Mouse (Mus musculus): ENCODE measurements around the gene Pnp2. TPM values are rescaled to one million over a fixed set of nuclear protein-coding genes. Genes with fewer than 3 reads are reported as not detected.
"Not testable (repeated sequence)": the region's sequence is repeated elsewhere in the genome, so short reads cannot be mapped to it uniquely, and the experiment has no call there.

Gene Pnp2
- polyA plus RNA-seq (2016; fragmentation: Nextera tagmentation; extraction: Ambion mirVana) = 0.29 TPM in 1 of 2 replicates, not detected in the other

DNA sequence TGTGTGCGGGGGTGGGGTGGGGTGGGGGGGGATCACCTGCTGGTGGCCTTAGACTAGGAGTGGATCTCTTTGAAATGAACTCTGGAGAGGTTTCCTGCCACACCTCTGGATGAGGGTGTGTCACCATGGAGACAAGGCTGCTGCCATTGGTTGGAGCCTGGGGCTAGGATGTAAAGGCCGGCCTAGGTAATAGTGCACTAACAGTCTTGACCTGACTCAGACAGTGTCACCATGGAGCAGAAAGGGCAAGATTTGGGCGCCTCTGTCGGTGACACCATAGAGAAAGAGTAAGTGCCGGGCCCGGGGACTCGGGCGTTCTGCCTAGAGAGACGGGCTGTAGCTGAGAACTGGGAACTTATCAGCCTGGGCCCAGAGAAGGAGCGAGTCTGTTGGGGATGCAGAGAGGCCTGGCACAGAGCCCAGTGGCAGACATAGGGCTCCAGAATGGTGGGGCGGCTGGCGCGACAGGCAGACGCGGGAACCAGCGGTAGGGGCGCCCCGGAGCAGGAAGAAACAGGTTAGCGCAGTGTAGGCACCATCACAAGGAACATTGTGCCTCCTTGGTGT is at the start of gene Pnp2:
Pnp2 (plus strand) TSS at position 51 of the 567 bp plus-strand sequence.
- 0 out of 2 replicates have a peak within 1 kb of the TSS, but pooled peaks have one; percentile 4 for H3K4me3 ChIP-seq
- WGBS = 6% methylated on average over 18 of the region's 19 CpGs
- H3K27me3 ChIP-seq = not testable (repeated sequence)

DNA sequence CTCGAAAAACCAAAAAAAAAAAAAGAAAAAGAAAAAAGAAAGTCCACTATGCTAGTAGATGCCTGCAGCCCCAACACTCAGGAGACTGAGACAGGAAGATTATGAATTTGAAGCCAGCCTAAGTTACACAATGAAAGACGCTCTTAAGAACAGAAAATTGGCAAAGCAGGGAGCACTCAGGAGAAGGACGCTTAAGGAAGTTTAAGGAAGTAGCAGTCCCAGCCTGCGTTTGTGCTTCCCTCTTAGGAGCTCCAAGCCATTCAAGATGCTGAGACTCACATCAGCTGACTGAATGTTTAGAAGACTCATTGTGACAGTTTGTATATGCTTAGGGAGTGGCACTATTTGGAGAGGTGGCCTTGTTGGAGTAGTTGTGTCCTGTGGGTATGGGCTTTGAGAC is 47.7 kb upstream of the Pnp2 start:
- Histone ChIP-seq H3K4me1 (peaks cover 8% of the 10 kb centered on the region; the same call in 1 of the 2 replicates), H3K4me3 (no peak overlapping the region), H3K9ac (no peak overlapping the region), H3K27ac (no peak overlapping the region), H3K36me3 (peaks cover 12% of the 10 kb centered on the region), H3K27me3 (no peaks in the 10 kb centered on the region), H3K9me3 (no peaks in the 10 kb centered on the region), H3K4me2 (replicated peaks) (no peak overlapping the region)
- ATAC-seq (ENCODE audit: insufficient number of reproducible peaks, insufficient read depth, low FRiP score, low TSS enrichment) = no peak
- 79% methylated on average over 4 of the region's 4 CpGs for WGBS

More for the DNA sequence above, at the start of gene Pnp2:
- not testable (repeated sequence) for H3K36me3 ChIP-seq, H3K9ac ChIP-seq, H3K4me1 ChIP-seq, H3K9me3 ChIP-seq, H3K27ac ChIP-seq
- peak; percentile 75 for ATAC-seq (ENCODE audit: insufficient number of reproducible peaks, insufficient read depth, low FRiP score, low TSS enrichment)
- peak within 1 kb of the TSS; percentile 36 for H3K4me2 ChIP-seq (replicated peaks)

DNA sequence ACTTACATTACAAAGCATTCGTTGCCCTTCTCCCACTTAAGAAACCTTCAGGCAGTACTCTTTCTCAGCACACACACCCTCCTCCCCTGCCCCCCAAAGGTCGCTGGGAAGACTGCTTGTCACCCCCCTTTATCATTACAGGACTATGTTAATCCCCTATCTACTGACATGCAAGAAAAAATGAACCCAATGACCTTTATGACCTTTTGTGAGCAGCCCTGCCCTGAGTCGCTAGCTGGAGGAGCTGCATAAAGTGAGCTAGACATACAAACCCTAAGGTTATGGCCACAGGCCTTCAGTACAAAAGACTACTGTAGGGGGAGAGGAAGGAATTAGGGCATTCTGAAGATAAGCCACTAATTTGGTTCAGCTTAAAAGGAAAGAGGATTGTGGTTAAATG is 44.4 kb upstream of the Pnp2 start:
- Histone ChIP-seq H3K27me3 (no peaks in the 10 kb centered on the region), H3K9me3 (no peaks in the 10 kb centered on the region), H3K36me3 (peaks cover 37% of the 10 kb centered on the region), H3K9ac (no peak overlapping the region), H3K27ac (no peak overlapping the region), H3K4me3 (no peak overlapping the region), H3K4me2 (replicated peaks) (no peak overlapping the region), H3K4me1 (no peaks in the 10 kb centered on the region)
- ATAC-seq (ENCODE audit: insufficient number of reproducible peaks, insufficient read depth, low FRiP score, low TSS enrichment) = no peak
- WGBS = 41% methylated on average over 3 of the region's 3 CpGs

DNA sequence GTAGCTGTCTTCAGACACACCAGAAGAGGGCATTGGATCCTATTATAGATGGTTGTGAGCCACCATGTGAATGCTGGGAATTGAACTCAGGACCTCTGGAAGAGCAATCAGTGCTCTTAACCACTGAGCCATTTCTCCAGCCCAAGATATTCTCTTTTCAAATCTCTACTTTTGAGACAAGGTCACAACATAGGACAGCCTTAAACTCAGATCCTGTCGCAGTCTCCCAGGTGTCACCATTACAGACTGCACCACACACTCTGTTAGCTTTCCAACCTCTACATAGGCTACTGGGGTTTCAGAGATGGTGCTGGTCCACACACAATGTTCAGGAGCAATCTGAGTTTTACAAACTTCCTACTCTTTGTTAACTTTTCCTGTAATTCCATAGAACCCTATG is 32.4 kb upstream of the Pnp2 start:
- peaks cover 34% of the 10 kb centered on the region for H3K36me3 ChIP-seq
- WGBS = 82% methylated on average over 1 of the region's 1 CpGs
- H3K9ac ChIP-seq = peak overlapping the region; percentile 71
- H3K4me3 ChIP-seq = peak overlapping the region; percentile 74
- not testable (repeated sequence) for H3K27me3 ChIP-seq; ATAC-seq (ENCODE audit: insufficient number of reproducible peaks, insufficient read depth, low FRiP score, low TSS enrichment); H3K9me3 ChIP-seq; H3K27ac ChIP-seq
- peak overlapping the region; percentile 70 for H3K4me2 ChIP-seq (replicated peaks)
- H3K4me1 ChIP-seq = peaks cover 15% of the 10 kb centered on the region

DNA sequence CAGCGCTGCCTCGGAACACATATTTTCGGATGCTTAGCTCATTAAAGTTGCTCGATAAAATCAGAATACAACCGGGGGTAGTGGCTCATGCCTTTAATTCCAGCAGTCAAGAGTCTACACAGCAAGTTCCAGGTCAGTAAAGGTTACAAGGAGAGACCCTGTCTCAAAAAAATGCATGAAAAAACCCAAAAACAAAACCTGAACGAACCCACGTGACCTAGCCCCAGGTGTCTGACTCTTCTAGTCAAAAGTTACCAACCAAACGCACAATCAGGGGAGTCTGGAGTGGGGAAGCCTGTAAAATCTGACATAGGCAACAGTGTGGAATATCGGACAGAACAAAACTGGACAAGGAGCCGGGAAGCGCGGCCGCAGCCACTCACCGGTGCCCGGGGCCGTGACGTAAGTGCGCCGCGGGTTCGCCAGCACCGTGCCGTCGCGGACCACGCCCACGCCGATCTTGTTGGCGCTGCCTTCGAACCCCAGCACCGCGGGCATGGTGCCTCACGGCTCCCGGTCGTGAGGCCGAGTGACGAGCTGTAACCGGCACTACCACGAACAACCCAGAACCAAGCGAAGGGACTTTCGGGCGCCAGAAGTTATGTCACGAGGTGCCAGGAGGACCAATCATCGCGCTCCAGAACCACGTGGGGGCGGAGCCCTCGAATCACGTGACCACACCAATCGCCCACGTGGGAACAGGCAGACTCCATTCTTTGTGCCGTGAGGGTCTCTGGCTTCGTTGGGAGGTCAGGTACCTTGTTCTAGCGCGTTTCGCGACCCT is 31.3 kb upstream of the Pnp2 start, which contains the start of the genes Osgep and Apex1:
Osgep (minus strand) TSS at position 613 of the 784 bp plus-strand sequence.
Apex1 (plus strand) TSS at position 688 of the 784 bp plus-strand sequence.
- no peaks in the 10 kb centered on the region for H3K27me3 ChIP-seq
- peaks cover 30% of the 10 kb centered on the region for H3K36me3 ChIP-seq
- H3K9me3 ChIP-seq = no peaks in the 10 kb centered on the region
- peak within 1 kb of the TSS; percentile 70 for H3K4me2 ChIP-seq (replicated peaks)
- H3K4me3 ChIP-seq = peak within 1 kb of the TSS; percentile 74
- under 1% methylated on average over 57 of the region's 57 CpGs for WGBS
- ATAC-seq (ENCODE audit: insufficient number of reproducible peaks, insufficient read depth, low FRiP score, low TSS enrichment) = peak; percentile 93
- peak within 1 kb of the TSS; percentile 71 for H3K9ac ChIP-seq
- peaks cover 18% of the 10 kb centered on the region for H3K4me1 ChIP-seq
- peak within 1 kb of the TSS; percentile 91 for H3K27ac ChIP-seq

DNA sequence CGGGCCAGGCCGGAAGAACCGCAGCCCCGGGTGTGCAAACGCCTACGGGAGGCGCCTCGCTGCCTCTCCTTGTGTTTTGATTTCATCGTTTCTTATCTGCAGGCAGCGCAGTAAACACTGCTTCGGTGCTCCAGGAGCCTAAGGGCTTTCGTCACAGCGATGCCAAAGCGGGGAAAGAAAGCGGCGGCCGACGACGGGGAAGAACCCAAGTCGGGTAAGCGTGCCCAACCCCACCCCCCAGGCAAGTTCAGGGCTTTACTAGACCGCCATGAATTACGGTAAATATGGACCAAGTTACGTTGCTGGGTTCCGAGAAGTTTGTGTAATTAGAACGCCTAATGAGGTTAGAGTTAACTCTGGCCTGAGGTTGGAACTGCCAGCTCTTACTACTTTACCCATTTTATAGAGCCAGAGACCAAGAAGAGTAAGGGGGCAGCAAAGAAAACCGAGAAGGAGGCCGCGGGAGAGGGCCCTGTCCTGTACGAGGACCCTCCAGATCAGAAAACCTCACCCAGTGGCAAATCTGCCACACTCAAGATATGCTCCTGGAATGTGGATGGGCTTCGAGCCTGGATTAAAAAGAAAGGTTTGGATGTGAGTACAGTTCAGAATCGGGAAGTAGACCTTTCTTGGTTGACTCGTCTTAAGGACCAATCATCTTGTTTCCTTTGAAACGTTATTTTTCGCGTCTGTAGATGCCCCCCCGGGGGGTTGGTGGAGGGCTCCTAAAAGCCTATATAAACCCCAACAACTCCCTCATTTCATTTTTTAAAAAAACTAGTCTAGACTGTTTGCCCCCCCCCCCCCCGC is 30.5 kb upstream of the Pnp2 start:
- Histone ChIP-seq H3K4me3 (peak overlapping the region; percentile 74), H3K9me3 (no peaks in the 10 kb centered on the region), H3K4me2 (replicated peaks) (peak overlapping the region; percentile 70), H3K27me3 (no peaks in the 10 kb centered on the region), H3K4me1 (peaks cover 25% of the 10 kb centered on the region), H3K9ac (peak overlapping the region; percentile 71), H3K27ac (peak overlapping the region; percentile 91), H3K36me3 (peaks cover 30% of the 10 kb centered on the region)
- ATAC-seq (ENCODE audit: insufficient number of reproducible peaks, insufficient read depth, low FRiP score, low TSS enrichment) = peak; percentile 44
- 1% methylated on average over 38 of the region's 38 CpGs for WGBS

DNA sequence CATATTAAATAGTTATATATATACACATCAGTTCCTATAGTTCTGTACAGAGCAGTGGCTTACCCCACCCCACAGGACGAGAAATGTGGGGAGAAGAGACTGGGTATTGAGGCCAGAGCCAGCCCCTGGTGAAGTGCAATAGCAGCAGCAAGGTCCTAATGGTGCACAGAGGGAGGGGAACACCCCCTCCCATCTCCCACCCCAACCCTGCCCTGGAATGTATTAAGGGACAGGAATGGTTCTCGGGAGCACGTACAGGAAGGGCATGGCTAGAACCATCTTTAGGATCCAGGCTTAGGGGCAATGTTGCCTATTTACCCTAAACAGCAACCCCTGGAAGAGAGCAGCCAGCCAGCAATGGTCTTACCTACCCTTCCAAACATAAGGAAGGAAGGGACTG is 28.4 kb upstream of the Pnp2 start:
- Histone ChIP-seq H3K4me3 (no peak overlapping the region), H3K27ac (no peak overlapping the region), H3K9me3 (no peaks in the 10 kb centered on the region), H3K4me2 (replicated peaks) (no peak overlapping the region), H3K36me3 (peaks cover 30% of the 10 kb centered on the region), H3K4me1 (peaks cover 25% of the 10 kb centered on the region), H3K27me3 (no peaks in the 10 kb centered on the region), H3K9ac (no peak overlapping the region)
- ATAC-seq (ENCODE audit: insufficient number of reproducible peaks, insufficient read depth, low FRiP score, low TSS enrichment) = no peak
- WGBS = 66% methylated on average over 3 of the region's 3 CpGs

DNA sequence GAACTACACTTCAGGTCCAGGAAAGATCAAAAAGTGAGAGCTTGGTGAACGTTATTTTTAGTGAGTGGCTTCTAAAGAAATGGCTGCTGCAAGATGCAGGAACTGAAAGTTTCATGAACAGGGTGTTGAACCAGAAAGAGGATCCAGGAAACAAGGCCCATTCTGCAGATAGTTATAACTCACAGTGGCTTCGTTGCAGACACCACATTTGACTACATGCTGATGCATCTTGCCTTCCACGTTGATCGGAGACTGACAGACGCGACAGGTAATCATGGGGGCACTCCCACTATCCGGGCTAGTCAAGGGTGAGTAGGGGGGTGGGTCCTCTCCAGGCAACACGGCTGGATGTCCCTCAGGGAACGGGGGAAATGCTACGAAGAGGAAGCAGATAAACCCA is 25.8 kb upstream of the Pnp2 start:
- no peak overlapping the region for H3K27ac ChIP-seq
- H3K4me3 ChIP-seq = peak overlapping the region; percentile 92
- peak overlapping the region; percentile 81 for H3K9ac ChIP-seq
- H3K36me3 ChIP-seq = peaks cover 30% of the 10 kb centered on the region
- no peak for ATAC-seq (ENCODE audit: insufficient number of reproducible peaks, insufficient read depth, low FRiP score, low TSS enrichment)
- no peaks in the 10 kb centered on the region for H3K9me3 ChIP-seq
- peaks cover 19% of the 10 kb centered on the region for H3K4me1 ChIP-seq
- 18% methylated on average over 10 of the region's 10 CpGs for WGBS
- H3K27me3 ChIP-seq = no peaks in the 10 kb centered on the region
- peak overlapping the region; percentile 85 for H3K4me2 ChIP-seq (replicated peaks)

DNA sequence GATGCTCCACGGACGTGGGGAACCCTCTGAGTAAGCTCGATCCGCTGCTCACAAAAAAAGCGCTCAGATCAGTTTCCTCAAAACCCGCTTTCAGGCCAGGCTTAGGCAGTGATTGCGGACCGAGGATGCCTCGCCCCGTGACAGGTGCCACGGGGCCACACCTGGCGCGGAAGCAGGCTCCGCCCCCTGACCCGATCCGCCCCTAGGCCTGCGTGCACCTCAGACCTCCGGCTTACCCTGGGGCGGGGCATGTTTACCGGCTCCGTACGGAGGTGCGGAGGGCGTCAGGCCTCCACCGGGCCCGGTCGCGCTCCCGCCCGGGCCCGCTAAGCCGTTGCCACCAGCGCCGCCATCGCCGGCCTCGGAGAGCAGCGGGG is 25.4 kb upstream of the Pnp2 start:
- H3K9ac ChIP-seq = peak overlapping the region; percentile 81
- H3K27me3 ChIP-seq = no peaks in the 10 kb centered on the region
- peak overlapping the region; percentile 85 for H3K4me2 ChIP-seq (replicated peaks)
- 1% methylated on average over 37 of the region's 38 CpGs for WGBS
- peaks cover 19% of the 10 kb centered on the region for H3K4me1 ChIP-seq
- peak; percentile 29 for ATAC-seq (ENCODE audit: insufficient number of reproducible peaks, insufficient read depth, low FRiP score, low TSS enrichment)
- peaks cover 30% of the 10 kb centered on the region for H3K36me3 ChIP-seq
- H3K9me3 ChIP-seq = no peaks in the 10 kb centered on the region
- peak overlapping the region; percentile 92 for H3K4me3 ChIP-seq
- peak overlapping the region; percentile 59 for H3K27ac ChIP-seq

DNA sequence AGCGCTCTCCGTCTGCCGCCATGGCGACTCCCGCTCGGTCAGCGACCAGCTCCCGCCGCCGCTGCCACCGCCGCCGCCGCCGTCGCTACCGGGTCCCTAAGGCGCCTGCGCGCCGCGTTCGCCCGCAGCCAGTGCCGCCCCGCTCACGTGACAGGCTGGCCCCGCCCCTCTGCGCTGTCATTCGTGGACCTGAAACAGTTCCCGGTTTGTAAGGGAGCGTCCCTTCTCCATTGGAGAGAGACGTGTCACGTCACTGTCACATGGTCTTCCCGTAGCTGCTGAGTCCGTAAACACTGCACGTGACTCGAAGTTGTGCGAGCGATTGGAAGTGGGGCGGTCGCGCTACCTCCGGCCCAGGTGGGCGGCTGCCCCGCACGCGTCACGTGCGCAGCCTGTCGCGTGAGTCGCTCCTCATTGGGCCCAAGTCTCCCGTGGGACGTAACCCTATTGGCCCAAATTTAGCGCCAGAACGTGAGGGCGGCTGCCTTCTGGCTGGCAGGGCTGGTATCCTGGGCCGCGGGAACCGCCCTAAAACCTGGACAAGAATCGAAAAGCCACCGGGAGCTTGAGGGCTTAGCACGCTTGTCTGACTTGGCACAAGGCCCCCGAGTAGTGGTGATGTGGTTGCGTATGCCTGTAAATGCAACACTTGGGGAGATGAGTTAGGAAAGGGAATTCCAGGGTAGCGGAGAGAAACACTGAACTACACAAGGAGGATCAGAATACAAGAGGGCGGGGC is 24.9 kb upstream of the Pnp2 start, which contains the start of the genes Pip4p1 and Pnp:
Pip4p1 (minus strand) TSS at position 103 of the 739 bp plus-strand sequence.
Pnp (plus strand) TSS at position 329 of the 739 bp plus-strand sequence.
- Histone ChIP-seq H3K4me3 (peak within 1 kb of the TSS; percentile 92), H3K4me1 (peaks cover 16% of the 10 kb centered on the region), H3K36me3 (peaks cover 30% of the 10 kb centered on the region), H3K9ac (peak within 1 kb of the TSS; percentile 81), H3K27me3 (no peaks in the 10 kb centered on the region), H3K27ac (peak within 1 kb of the TSS; percentile 93), H3K9me3 (no peaks in the 10 kb centered on the region), H3K4me2 (replicated peaks) (peak within 1 kb of the TSS; percentile 85)
- ATAC-seq (ENCODE audit: insufficient number of reproducible peaks, insufficient read depth, low FRiP score, low TSS enrichment) = peak; percentile 98
- WGBS = under 1% methylated on average over 68 of the region's 68 CpGs
